Mouse (Mus musculus): ENCODE data around the gene Gm19426.

Gene Gm19426

GRCm38 (mm10) chr2:84743561-84743960 is at the start of gene Gm19426:
TSS of gene Gm19426 (minus strand) at chr2:84743655.
- in situ Hi-C loops (cut with MboI, MseI): no loop called here

GRCm38 (mm10) chr2:84793154-84793553 is 49.7 kb upstream of the Gm19426 start:
- in situ Hi-C loops (cut with MboI, MseI): no loop called here

- in situ Hi-C loops (cut with MboI, MseI): no loop called here
Measured at GRCm38 (mm10) chr2:84792516-84792915, 49.1 kb upstream of the Gm19426 start.

GRCm38 (mm10) chr2:84790418-84790817 is 47.0 kb upstream of the Gm19426 start:
- in situ Hi-C loops (cut with MboI, MseI): no loop called here

GRCm38 (mm10) chr2:84788316-84788715 is 44.9 kb upstream of the Gm19426 start:
- in situ Hi-C loops (cut with MboI, MseI): no loop called here

- in situ Hi-C loops (cut with MboI, MseI): no loop called here
Measured at GRCm38 (mm10) chr2:84783840-84784566, 40.5 kb upstream of the Gm19426 start.

GRCm38 (mm10) chr2:84783315-84783714 is 39.9 kb upstream of the Gm19426 start:
- in situ Hi-C loops (cut with MboI, MseI): no loop called here

- in situ Hi-C loops (cut with MboI, MseI): no loop called here
Measured at GRCm38 (mm10) chr2:84779210-84779609, 35.8 kb upstream of the Gm19426 start.

- in situ Hi-C loops (cut with MboI, MseI): no loop called here
Measured at GRCm38 (mm10) chr2:84777706-84778105, 34.3 kb upstream of the Gm19426 start.

- in situ Hi-C loops (cut with MboI, MseI): no loop called here
Measured at GRCm38 (mm10) chr2:84775665-84776064, 32.2 kb upstream of the Gm19426 start.

GRCm38 (mm10) chr2:84775241-84775640 is 31.8 kb upstream of the Gm19426 start, which contains the start of gene Serping1:
TSS of gene Serping1 (minus strand) at chr2:84775444.
- in situ Hi-C loops (cut with MboI, MseI): no loop called here

- in situ Hi-C loops (cut with MboI, MseI): no loop called here
Measured at GRCm38 (mm10) chr2:84774751-84775150, 31.3 kb upstream of the Gm19426 start.

- in situ Hi-C loops (cut with MboI, MseI): no loop called here
Measured at GRCm38 (mm10) chr2:84773195-84773594, 29.7 kb upstream of the Gm19426 start.

- in situ Hi-C loops (cut with MboI, MseI): no loop called here
Measured at GRCm38 (mm10) chr2:84772454-84772853, 29.0 kb upstream of the Gm19426 start.

- in situ Hi-C loops (cut with MboI, MseI): no loop called here
Measured at GRCm38 (mm10) chr2:84770501-84770900, 27.0 kb upstream of the Gm19426 start.

GRCm38 (mm10) chr2:84762818-84763217 is 19.4 kb upstream of the Gm19426 start:
- in situ Hi-C loops (cut with MboI, MseI): no loop called here

GRCm38 (mm10) chr2:84762295-84762694 is 18.8 kb upstream of the Gm19426 start:
- in situ Hi-C loops (cut with MboI, MseI): no loop called here

- in situ Hi-C loops (cut with MboI, MseI): no loop called here
Measured at GRCm38 (mm10) chr2:84761840-84762239, 18.4 kb upstream of the Gm19426 start.

GRCm38 (mm10) chr2:84761309-84761708 is 17.9 kb upstream of the Gm19426 start:
- in situ Hi-C loops (cut with MboI, MseI): no loop called here

- in situ Hi-C loops (cut with MboI, MseI): no loop called here
Measured at GRCm38 (mm10) chr2:84760777-84761176, 17.3 kb upstream of the Gm19426 start.

- in situ Hi-C loops (cut with MboI, MseI): no loop called here
Measured at GRCm38 (mm10) chr2:84758542-84759127, 15.2 kb upstream of the Gm19426 start.

GRCm38 (mm10) chr2:84757026-84757682 is 13.7 kb upstream of the Gm19426 start:
- in situ Hi-C loops (cut with MboI, MseI): no loop called here

GRCm38 (mm10) chr2:84756245-84756644 is 12.8 kb upstream of the Gm19426 start:
- in situ Hi-C loops (cut with MboI, MseI): no loop called here
